Mouse (Mus musculus) lung, postnatal 4 days (tissue): ENCODE measurements around the gene Calcoco2.
A peak's percentile ranks its signal among the peaks of the same experiment; 100 is the strongest.
"Not testable (repeated sequence)": the region's sequence is repeated elsewhere in the genome, so short reads cannot be mapped to it uniquely, and the experiment has no call there.

ENCODE experiments used
- DNase-seq, 2 experiments: peaks; one replicate each; pipeline ENCODE4 v3.0.0; 2021

The Calcoco2 gene

GRCm38 (mm10) chr11:96111751-96112150, at the start of gene Calcoco2:
Gene Calcoco2 (minus strand): TSS chr11:96111964.
- DNase-seq = no peak

GRCm38 (mm10) chr11:96147471-96147870, 35.7 kb upstream of the Calcoco2 start:
- DNase-seq = no peak

GRCm38 (mm10) chr11:96145622-96146270, 34.0 kb upstream of the Calcoco2 start:
- DNase-seq = peak; percentile 69 to 80

GRCm38 (mm10) chr11:96143766-96144165, 32.0 kb upstream of the Calcoco2 start:
- DNase-seq = no peak

DNA sequence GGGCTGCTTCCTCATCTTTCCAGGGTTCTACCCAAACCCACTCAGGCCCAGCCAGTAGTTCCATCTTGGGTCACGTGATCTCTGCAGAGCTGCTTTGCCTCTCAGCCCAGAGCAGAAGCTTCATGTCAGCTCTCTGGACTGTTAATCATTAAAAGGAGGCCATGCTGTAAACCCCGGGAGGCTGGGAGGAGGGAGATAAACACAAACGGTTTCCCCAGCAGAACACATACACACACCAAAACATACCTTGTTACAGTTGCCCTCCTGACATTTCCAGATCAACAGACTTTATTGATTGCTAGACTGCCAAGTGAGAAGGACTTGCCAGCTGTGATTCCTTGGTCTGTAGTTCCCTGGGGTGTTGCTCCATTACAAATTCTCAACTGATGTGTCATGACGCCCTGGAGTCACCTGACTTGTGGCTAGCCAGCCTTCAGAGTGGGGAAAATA, 29.0 kb upstream of the Calcoco2 start:
- no peak for DNase-seq

- no peak for DNase-seq
Observed at GRCm38 (mm10) chr11:96135847-96136246, 24.1 kb upstream of the Calcoco2 start.

GRCm38 (mm10) chr11:96133239-96133865, 21.6 kb upstream of the Calcoco2 start, which contains the start of gene Ttll6:
Gene Ttll6 (plus strand): TSS chr11:96133786.
- DNase-seq = peak; percentile 52 to 66

DNA sequence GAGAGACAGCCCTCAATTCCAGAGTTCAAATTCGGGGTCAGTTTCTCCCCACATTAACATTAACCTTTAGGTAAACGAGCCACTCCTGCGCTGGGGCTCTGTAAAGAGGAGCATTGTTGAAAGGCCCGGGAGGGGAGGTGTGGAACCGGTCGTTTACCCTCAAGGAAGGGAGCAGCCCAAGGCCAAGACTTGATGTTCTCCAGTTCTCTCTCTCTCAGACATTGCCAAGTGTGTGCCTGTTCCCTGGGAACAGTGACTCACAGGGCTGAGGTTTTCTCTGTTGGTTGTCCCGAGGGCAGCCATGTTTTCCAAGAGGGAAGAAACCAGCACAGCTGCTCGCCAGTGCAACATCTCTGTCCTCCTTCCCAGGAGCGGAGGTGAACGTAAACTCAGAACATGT, 18.8 kb upstream of the Calcoco2 start:
- no peak for DNase-seq

DNA sequence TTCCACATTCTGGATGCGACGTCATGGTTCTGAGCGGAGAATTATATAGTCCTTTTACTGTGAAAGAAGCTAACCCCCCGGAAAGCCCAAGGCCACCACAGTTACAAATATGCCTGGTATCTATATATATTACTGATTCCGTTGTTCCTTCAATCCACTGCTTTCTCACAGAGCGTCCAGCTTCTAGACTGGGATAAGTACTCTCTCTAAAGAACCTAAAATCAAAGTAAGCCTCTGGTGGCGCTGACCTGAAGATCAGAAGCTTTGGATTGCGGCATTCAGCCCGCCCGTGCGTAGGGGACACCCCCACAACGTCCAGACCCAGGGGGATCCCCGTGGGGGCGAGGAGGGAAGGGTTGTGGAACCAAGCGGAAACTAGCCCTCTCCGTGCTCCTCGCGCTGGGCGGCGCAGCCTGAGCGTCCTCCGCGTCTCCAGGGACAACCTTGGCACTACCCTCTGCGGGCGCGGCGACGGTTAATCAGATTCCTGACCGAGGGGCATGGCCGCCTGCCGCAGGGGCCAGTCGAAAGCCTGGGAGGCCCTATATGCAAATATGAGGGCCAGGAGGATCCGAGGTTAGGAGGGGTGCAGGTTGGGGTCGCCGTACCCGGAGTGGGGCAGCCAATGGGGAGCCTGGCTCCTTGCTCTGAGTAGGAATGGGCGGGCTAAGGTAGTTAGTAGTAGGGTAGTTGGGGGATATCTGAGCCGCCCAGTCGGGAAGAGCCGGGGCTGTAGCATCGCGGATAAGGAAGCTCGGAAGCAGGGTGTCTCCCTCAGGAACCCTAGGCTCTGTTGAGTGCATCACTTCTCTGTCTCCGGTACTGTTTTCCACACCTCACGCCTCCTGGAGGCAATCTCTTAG, 12.5 kb upstream of the Calcoco2 start:
- DNase-seq = peak; percentile 19 to 42

GRCm38 (mm10) chr11:96122806-96123205, 11.0 kb upstream of the Calcoco2 start:
- DNase-seq = not testable (repeated sequence)

GRCm38 (mm10) chr11:96119401-96119800, 7.6 kb upstream of the Calcoco2 start:
- DNase-seq = no peak

GRCm38 (mm10) chr11:96116925-96117324, 5.2 kb upstream of the Calcoco2 start:
- DNase-seq = not testable (repeated sequence)

GRCm38 (mm10) chr11:96116116-96116515, 4.4 kb upstream of the Calcoco2 start:
- no peak for DNase-seq

- no peak for DNase-seq
Observed at GRCm38 (mm10) chr11:96115416-96115815, 3.7 kb upstream of the Calcoco2 start.

DNA sequence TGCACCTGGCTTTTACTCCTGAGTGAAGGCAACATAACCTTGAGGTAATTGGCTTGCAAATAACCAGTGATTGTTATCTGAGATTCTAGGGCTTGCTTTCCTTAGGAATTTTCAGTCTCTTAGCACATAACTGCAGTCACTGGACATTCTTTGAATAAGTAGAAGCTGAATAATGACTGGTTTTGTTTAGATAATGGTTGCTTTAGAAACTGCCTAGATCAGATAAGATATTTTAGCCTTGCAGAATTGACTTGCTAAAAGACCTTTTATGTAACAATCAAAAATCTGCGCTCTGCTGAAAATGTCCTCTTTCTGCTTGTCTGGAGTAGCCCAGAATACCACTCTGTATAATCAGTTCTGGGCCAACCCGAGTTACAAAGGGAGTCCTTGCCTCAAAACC, 2.3 kb upstream of the Calcoco2 start:
- DNase-seq = no peak

GRCm38 (mm10) chr11:96110950-96111349, 814 bp downstream of the Calcoco2 start:
- DNase-seq = not testable (repeated sequence)

- DNase-seq = no peak
Observed at GRCm38 (mm10) chr11:96108376-96108775, 3.4 kb downstream of the Calcoco2 start.

DNA sequence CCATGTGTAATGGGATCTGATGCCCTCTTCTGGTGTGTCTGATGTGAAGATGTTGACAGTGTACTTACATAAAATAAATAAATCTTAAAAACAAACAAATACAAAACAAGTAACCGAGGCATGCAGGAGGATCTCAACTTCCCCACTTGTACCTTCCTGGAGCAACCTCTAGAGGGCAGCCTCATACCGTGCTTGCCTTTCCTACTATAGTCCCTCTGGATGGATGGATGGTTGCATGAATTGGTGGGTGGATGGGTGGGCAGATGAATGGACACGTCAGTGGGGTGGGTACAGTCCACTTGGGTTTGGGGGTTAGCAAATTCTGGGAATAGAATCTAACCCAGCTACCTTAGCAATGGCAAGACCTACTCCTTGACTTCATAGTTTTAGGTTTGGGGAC, 18.4 kb downstream of the Calcoco2 start:
- peak in 1 of 2 experiments; percentile 56 for DNase-seq

DNA sequence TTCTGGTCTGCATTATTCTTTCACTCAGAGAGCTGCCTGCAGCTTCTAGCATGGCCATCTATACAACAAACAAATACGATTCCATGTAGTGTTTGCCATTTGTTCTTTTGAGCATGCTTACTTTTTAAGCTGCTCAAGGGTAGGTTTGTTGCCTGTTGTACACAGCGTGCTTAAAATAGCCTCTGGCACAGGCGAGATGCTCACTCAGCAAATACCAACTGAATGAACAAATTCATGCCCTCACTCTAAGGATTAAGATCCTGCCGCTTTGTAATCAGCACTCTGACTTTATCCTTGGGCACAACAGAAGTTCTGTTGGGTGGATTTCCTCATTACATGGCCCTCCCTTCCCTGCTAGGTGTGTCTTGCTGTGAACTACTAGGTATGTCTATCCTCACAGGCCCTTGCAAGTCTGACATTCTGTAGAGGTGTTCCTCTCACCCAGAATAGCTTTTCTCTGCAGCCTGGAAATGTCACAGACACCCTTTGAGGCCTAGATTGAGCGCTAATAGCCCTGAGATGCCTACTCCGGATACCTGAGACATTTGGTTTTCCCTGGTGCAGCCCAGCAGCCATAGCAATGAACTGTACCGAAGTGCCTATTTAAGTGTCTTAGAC, 19.0 kb downstream of the Calcoco2 start:
- no peak for DNase-seq

GRCm38 (mm10) chr11:96091073-96091472, 20.7 kb downstream of the Calcoco2 start:
- peak in 1 of 2 experiments; percentile 12 for DNase-seq

GRCm38 (mm10) chr11:96087981-96088380, 23.8 kb downstream of the Calcoco2 start:
- no peak for DNase-seq

- no peak for DNase-seq
Observed at GRCm38 (mm10) chr11:96082682-96083081, 29.1 kb downstream of the Calcoco2 start.

- DNase-seq = no peak
Observed at GRCm38 (mm10) chr11:96080736-96081135, 31.0 kb downstream of the Calcoco2 start.
